26 mouse cellular contexts compared by ENCODE assay signal in the genomic region with DNA sequence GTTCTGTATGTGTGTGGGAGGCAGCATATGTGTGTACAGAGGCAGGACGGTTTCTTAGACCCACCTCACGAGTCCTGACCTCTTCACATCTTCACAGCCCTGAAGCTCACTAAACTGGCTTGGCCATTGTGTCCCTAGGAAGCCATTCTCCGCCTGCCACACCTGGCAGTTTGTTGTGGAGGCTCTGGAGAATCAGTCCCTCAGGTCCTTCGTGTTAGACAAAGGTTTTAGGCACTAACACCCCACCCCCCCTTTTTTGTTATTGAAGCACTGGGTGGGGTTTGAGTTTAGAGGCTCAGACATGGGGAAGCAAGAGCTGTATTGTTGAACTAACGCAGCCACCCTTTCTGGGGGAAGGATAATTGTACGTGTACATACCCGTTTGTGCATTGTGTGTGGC. TPM values are rescaled to one million over a fixed set of nuclear protein-coding genes. Genes with fewer than 3 reads are reported as not detected.
DNase-seq lines count a peak whose midpoint lies in the region; ATAC-seq lines count a peak whose summit lies in the region.
"Had no signal": no experiment of that assay in that cellular context is flagged by ENCODE, and none has a peak within 500 bp of the region (broad histone marks: within the 10 kb centered on the region; RNA-seq: fewer than 3 reads in every experiment).

No protein-coding gene starts in this region.

- H3K9ac ChIP-seq in liver, embryonic 11.5 days (ENCODE audit: low read depth, low read length), result no peak overlapping the region; the same call in 1 of the 2 replicates
- no peak overlapping the region for H3K9ac ChIP-seq in liver, embryonic 15.5 days
- H3K9ac ChIP-seq: embryonic facial prominence, embryonic 15.5 days; forebrain, embryonic 15.5 days; hindbrain, embryonic 13.5 days had no signal

- ATAC-seq in liver, embryonic 11.5 days (replicated peaks; ENCODE audit: low FRiP score), result no peak
- no peak for ATAC-seq in liver, embryonic 15.5 days (ENCODE audit: insufficient read depth)
- ATAC-seq: CD4-positive, CD25-positive, alpha-beta regulatory T cell, adult 4 months; forebrain, embryonic 15.5 days had no signal

- H3K27ac ChIP-seq in liver, embryonic 11.5 days (ENCODE audit: low read depth, low read length), result peak overlapping the region; percentile 87; the same call in 1 of the 2 replicates
- H3K27ac ChIP-seq in liver, embryonic 15.5 days (replicated peaks), result peak overlapping the region; percentile 76
- H3K27ac ChIP-seq: embryonic facial prominence, embryonic 15.5 days; forebrain, embryonic 10.5 days; forebrain, embryonic 15.5 days; heart, embryonic 10.5 days; hindbrain, embryonic 13.5 days had no signal

- no peak for DNase-seq in liver, embryonic 11.5 days (ENCODE audit: low spot score)
- DNase-seq in liver (no peak), ZHBTc4 (ENCODE audit: low read depth, low spot score) (peak; percentile 76), adipocyte (ENCODE audit: low spot score) (no peak)
- no peak for DNase-seq in kidney, postnatal 10 days
- DNase-seq in gastrocnemius, adult 18-20 months (ENCODE audit: low spot score), result no peak
- DNase-seq: adrenal gland, adult 8-10 months; adrenal gland, postnatal 36 days; B cell, adult 2 months; cerebellum, adult 8-10 months; cerebellum, postnatal 14 days; embryo, embryonic 11 days; gastrocnemius, postnatal 10 days; heart, adult 18-20 months; heart, postnatal 10 days had no signal

- H3K9me3 ChIP-seq in liver, embryonic 11.5 days (ENCODE audit: control insufficient read depth, low read length), result no peaks in the 10 kb centered on the region
- H3K9me3 ChIP-seq in liver, embryonic 15.5 days (replicated peaks), result no peaks in the 10 kb centered on the region
- H3K9me3 ChIP-seq: embryonic facial prominence, embryonic 15.5 days; forebrain, embryonic 10.5 days; forebrain, embryonic 15.5 days; heart, embryonic 10.5 days; hindbrain, embryonic 13.5 days had no signal

- no peak overlapping the region for H3K4me2 ChIP-seq in liver, embryonic 11.5 days
- no peak overlapping the region for H3K4me2 ChIP-seq in liver, embryonic 15.5 days
- H3K4me2 ChIP-seq: embryonic facial prominence, embryonic 15.5 days; forebrain, embryonic 15.5 days; hindbrain, embryonic 13.5 days had no signal

- peaks cover 51% of the 10 kb centered on the region for H3K36me3 ChIP-seq in liver, embryonic 11.5 days (ENCODE audit: control insufficient read depth, insufficient read depth, low read length)
- H3K36me3 ChIP-seq in liver, embryonic 15.5 days (replicated peaks), result peaks cover 57% of the 10 kb centered on the region

- H3K4me3 ChIP-seq in liver, embryonic 11.5 days (ENCODE audit: low read depth, low read length), result no peak overlapping the region
- no peak overlapping the region for H3K4me3 ChIP-seq in liver, embryonic 15.5 days (replicated peaks)
- H3K4me3 ChIP-seq: embryonic facial prominence, embryonic 15.5 days; erythroblast, embryonic 14.5 days; forebrain, embryonic 10.5 days; forebrain, embryonic 15.5 days; heart, embryonic 10.5 days; hindbrain, embryonic 13.5 days had no signal

- H3K4me1 ChIP-seq in liver, embryonic 11.5 days (replicated peaks; ENCODE audit: control insufficient read depth, insufficient read depth, low read length), result peaks cover 31% of the 10 kb centered on the region
- H3K4me1 ChIP-seq in liver, embryonic 15.5 days (replicated peaks), result peaks cover 41% of the 10 kb centered on the region

- 86% methylated on average over 7 of the region's 7 CpGs for WGBS in liver, embryonic 11.5 days
- WGBS in liver, embryonic 15.5 days (ENCODE audit: insufficient replicate concordance), result 73% methylated on average over 7 of the region's 7 CpGs

- no peaks in the 10 kb centered on the region for H3K27me3 ChIP-seq in liver, embryonic 11.5 days (replicated peaks; ENCODE audit: control insufficient read depth, insufficient read depth, low read length)
- H3K27me3 ChIP-seq in liver, embryonic 15.5 days, result no peaks in the 10 kb centered on the region
- H3K27me3 ChIP-seq: embryonic facial prominence, embryonic 15.5 days; forebrain, embryonic 15.5 days; hindbrain, embryonic 13.5 days had no signal

RNA-seq across cellular contexts. Expression of gene Nolc1, which starts 2.4 kb away (rescaled TPM):
- 211 TPM in 2 replicates for polyA plus RNA-seq in liver, embryonic 11.5 days (2014; fragmentation: Nextera tagmentation; extraction: Ambion mirVana)
- 47.3 and 48.8 TPM in 2 replicates for polyA plus RNA-seq in liver, embryonic 15.5 days (2015; fragmentation: Nextera tagmentation; extraction: Ambion mirVana)
- total RNA-seq in gastrocnemius, adult 18-20 months (2021), result 10 to 100 TPM; 22.4 to 24.7 TPM

RNA-seq across cellular contexts. Expression of gene Ldb1, which starts 28.3 kb away (rescaled TPM):
- 67.5 and 78.9 TPM in 2 replicates for polyA plus RNA-seq in liver, embryonic 11.5 days (2014; fragmentation: Nextera tagmentation; extraction: Ambion mirVana)
- polyA plus RNA-seq in liver, embryonic 15.5 days (2015; fragmentation: Nextera tagmentation; extraction: Ambion mirVana), result 27.0 and 31.2 TPM in 2 replicates
- total RNA-seq in gastrocnemius, adult 18-20 months (2021), result 10 to 100 TPM; 15.5 to 15.8 TPM

RNA-seq across cellular contexts. Expression of gene Pprc1, which starts 28.6 kb away (rescaled TPM):
- 73.2 and 77.2 TPM in 2 replicates for polyA plus RNA-seq in liver, embryonic 11.5 days (2014; fragmentation: Nextera tagmentation; extraction: Ambion mirVana)
- polyA plus RNA-seq in liver, embryonic 15.5 days (2015; fragmentation: Nextera tagmentation; extraction: Ambion mirVana), result 15.7 and 17.0 TPM in 2 replicates
- 10 to 100 TPM; 14.9 to 15.1 TPM for total RNA-seq in gastrocnemius, adult 18-20 months (2021)

RNA-seq across cellular contexts. Expression of gene Elovl3, which starts 58.4 kb away (rescaled TPM):
- not detected in 2 replicates for polyA plus RNA-seq in liver, embryonic 11.5 days (2014; fragmentation: Nextera tagmentation; extraction: Ambion mirVana)
- polyA plus RNA-seq in liver, embryonic 15.5 days (2015; fragmentation: Nextera tagmentation; extraction: Ambion mirVana), result 0.13 TPM in 1 of 2 replicates, not detected in the other
- total RNA-seq in gastrocnemius, adult 18-20 months (2021), result under 1 TPM in 1 of 2 experiments, not detected in 1; 0.26 TPM
- total RNA-seq: common myeloid progenitor, adult 5-6 weeks; gastrocnemius, postnatal 10 days; gastrocnemius, postnatal 4 days had no signal
- polyA plus RNA-seq: CD4-positive, CD25-positive, alpha-beta regulatory T cell, adult 4 months; erythroblast, embryonic 14.5 days; forebrain, embryonic 15.5 days; heart, embryonic 10.5 days; heart, embryonic 14.5 days; hindbrain, embryonic 13.5 days had no signal
